Mouse (Mus musculus) mouse trophoblast stem cell (cell line): ENCODE results near the gene Rps12.
"Not testable (repeated sequence)": the region's sequence is repeated elsewhere in the genome, so short reads cannot be mapped to it uniquely, and the experiment has no call there.

Experiments
- in situ Hi-C, 2 experiments: fragments of 300-500 bp; cut with MseI, MboI; formaldehyde crosslinking; loops; 2 replicates in 1 of 2; 3 replicates in 1 of 2; pipeline ENCODE4 v1.15.1; 2025

The Rps12 gene

DNA sequence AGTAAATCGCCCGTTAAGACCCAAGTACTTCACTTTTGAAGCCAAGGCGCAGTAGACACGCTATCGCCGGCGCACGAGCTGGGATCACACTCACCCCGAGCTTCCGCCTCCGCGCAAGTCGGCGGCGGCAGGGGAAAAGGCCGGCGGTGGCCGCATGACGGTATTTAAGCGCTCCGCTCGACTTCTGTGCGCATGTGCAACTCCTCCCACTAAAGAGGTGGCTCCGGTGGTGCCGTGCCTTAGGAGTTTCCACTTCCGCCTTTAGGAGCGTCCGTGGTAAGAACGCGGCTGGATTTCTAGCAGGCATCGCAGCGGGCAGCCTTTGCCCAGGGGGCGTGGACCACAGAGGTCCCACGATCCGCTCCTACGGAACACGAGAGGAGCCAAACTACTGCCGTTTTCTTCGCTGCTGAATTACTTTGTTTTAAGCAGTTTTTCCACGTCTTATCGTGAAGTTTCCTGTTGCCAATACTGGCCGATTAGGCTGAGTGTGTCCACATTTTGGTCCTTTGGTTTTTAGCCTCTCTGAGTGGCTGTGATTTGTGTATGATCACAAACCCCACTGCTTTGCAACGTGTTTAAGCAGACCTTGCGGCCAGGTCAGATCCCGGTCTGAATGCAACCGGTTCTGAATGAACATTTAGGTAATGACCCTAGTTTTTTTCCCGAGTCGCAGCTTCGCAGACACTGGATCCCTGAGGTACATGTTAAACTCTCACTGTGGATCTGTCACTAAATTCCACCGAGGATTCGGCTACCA, at the start of gene Rps12:
Gene Rps12, minus strand, starts transcription at position 214 of the 760 bp plus-strand sequence.
- in situ Hi-C loops: no loop called here

DNA sequence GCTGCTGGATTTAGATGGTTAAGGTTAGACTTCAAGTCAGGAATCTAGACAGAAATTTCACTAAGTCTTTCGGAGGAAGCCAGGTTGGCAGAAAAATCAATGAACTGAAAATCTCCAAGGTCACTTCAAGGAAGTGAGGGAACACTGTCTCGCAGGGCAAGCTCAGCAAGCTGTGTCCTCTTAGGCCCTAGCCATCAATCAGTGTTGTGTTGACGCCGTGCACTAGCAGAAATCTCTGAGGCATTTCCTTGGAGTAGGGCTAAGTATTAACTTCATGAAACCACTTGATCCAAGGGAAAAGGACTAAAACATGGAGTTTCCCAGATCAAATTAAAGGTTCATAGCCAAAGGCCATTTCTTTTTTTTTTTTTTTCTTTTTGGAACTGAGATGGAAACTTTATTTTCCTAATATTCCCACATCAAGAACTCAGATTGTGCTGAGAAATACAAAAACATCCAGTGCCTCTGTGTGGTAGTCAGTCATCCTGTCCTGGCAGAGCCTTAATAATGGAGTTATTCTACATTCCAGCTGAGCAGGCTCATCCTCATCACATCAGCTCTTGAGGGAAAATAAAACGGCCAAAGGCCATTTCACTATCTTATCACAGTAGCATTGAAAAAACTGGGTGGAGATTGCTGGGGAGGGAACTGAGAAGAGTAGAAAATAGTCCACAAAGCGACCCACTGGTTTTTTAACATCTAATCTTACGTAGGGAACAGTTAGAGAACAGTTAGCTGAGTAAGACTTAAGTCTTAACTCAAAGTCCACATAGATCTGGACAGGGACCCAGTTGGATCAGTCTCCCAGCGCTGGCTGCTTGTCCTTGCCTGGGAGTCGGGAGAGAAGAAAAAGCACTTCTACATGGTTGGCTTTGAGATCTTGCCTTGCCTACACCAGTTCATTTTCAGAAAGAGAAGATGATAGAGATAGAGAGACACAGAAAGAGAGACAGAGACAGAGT, 49.2 kb upstream of the Rps12 start:
- in situ Hi-C loops: no loop called here

DNA sequence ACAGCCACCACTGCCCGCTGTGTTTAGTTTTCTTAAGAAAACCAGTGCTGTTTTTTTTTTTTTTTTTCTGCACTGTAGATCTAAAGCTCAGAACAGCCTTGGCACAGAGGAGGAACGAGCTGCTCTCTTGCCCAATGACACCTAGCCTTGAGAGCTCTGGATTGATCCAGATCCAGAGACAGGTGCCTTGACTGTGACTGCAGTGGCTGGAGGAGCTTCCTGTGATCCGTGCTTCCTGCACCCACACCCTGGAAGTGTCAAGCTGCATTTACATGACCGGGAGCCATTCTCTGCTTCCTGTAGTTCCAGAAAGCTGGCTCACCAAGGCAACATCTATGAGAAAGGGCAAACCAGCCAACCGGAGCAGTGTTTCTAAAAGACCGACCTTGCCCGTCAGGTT, 39.4 kb upstream of the Rps12 start:
- in situ Hi-C loops: no loop called here

DNA sequence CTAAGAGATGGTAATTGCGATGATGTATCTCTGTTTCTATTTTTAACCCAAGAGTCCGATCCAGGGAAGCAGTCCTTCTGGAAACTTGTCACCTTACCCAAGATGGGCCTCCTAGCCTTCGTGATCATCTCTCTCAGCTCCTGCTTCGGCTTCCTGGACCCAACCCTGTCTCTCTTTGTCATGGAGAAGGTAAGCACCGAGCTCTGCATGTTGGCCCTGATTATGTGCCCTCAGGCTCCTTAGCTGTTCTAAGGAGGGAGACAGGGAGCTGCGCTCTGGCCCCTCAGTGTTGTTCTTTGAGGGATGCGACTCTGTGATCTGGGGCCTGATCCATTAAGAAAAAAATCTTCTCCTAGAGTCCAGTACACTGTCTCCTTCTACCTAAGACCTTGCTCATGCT, 29.2 kb upstream of the Rps12 start:
- in situ Hi-C loops: loop anchor here (10.0 kb wide), 1 partner anchor 269 kb away; no protein-coding TSS in a partner anchor

DNA sequence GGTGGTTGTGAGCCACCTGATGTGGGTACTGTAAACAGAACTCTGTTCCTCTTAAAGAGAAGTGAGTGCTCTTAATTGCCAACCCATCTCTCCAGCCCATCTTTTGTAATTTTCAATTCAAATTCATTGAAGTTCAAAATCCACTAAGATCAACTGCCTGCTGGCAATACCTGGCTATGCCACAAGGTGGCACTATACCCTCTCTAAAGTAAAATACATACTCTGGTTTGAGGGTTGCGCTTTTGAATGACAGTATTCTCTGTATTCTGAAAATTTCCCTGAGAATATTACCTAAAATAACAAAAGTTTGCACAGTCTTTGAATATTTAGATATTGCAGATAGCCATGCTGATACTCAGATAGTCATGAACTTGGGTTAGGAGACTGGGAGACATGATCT, 28.1 kb upstream of the Rps12 start:
- in situ Hi-C loops: loop anchor here (10.0 kb wide), 1 partner anchor 270 kb away; no protein-coding TSS in a partner anchor

DNA sequence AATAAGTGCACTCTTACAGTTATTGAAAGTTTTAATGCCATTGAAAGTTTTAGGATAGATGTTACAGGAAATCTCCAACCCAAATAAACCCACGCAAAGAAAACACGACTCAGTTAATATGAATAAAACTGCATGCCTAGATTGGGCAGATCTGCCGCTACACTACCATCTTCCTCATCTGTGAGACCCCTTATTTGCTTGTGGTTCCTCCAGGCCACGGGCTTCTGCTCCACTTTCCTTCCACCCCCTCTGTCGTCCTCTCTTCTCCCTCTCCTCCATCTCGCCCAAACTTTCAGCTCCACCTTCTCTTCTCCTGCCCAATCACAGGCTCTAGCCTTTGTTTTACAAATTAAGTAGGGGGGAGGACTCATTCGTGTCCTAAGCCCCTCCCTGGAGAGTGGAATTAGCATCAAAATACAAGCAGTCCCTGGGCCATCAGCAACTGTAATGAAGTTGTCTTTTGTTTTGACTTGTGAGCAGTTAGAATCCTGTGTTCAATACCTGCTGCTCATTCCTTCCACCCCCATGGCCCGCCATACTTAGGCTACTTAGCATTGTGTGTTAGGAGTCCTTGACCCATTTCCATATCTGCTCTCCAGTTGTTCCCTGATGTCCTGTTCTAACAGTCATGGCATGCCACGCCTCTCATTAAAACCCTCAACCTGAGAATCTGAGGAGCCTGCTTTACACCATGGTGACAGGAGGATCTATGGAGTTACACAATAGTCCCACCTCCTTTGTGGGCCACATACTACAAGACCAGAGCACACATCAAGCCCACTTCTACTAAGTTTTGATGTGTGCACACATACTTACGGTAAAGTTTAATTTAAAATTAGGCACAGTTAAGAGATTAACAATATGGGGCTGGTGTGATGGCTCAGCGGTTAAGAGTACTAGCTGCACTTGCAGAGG, 26.0 kb upstream of the Rps12 start:
- in situ Hi-C loops: loop anchor here (10.0 kb wide), 1 partner anchor 272 kb away; no protein-coding TSS in a partner anchor

DNA sequence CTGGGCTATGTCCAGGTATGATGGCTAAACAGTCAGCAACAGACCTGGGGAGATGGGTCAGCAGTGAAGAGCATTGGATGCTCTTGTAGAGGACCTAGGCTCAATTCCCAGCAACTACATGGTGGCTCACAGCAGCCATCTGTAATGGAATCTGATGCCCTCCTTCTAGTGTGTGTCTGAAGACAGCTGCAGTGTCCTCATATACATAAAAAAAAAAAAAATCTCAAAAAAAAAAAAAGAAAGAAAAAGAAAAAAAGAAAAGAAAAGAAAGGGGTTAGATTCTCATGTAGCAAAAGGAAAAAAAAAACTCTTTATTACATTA, 25.3 kb upstream of the Rps12 start:
- in situ Hi-C loops: loop anchor here (10.0 kb wide), 1 partner anchor 272 kb away; no protein-coding TSS in a partner anchor

DNA sequence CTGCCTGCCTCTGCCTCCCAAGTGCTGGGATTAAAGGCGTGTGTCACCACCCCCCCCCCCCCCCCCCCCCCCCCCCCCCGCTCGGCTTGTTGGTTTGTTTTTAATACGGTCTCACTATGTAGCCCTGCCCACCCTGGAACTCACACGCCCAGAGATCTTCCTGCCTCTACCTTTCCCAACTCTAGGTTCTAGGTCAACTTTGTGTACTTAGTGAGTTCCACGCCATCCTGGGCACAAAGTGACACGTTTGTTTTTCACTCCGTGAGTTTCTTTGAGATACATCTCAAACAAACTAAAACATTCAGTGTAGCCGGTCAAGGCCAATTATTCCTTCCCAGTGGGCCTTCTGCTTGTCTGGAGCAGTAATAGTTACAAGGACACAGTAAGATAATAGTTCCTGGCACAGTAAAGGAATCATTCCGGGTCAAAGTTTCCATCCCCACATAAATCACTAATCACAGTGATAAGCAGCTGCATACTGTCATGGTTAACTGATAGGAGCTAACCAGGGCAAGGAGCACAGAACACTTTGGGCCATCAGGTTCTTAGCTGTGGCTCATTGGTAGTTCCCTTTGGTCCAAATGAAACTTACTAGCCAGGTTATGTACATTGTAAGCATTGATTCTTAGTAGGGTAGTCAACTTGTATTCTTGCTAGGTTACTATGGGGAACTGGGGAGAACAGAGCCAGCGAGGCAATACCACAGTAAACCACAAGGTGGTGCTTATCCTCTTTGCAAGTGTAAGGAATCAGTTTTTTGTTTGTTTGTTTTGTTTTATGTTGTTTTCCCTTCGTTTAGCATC, 24.8 kb upstream of the Rps12 start:
- in situ Hi-C loops: loop anchor here (10.0 kb wide), 1 partner anchor 273 kb away; no protein-coding TSS in a partner anchor

DNA sequence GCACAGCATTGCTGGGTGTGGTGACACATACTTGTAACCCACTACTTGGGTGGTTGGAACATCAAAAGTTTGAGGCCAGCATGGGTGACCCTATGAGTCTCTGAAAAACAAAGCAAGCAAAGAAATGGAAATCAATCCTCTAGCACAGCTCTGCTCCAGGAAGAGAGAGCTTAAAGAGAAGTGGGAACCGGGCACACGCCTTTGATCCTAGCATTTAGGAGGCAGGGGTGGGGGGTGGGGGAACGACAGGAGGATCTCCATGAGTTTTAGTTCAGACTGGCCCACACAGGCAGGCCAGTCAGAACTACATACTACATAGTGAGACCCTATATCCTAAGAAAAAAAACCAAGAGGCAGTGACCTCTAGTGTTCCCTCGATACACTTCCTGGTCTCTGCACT, 19.1 kb upstream of the Rps12 start:
- in situ Hi-C loops: no loop called here

DNA sequence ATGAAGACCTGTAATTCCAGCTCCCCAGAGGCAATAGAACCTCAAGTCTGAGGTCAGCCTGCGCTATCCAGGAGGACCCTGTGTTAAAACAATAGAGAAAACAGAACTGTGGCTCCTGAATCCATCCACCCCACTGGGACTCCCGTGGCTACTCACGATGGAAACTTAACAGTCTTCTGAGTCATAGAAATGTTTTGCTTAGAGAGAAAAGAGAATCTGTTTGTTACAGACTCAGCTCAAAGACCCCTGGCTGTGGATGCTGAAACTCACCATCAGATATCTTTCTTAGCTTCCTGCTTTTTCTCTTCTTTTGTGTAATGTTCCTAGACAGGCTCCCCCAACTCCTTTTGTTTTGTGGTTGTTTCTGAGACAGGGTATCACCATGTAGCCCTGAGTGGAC, 17.6 kb upstream of the Rps12 start:
- in situ Hi-C loops: no loop called here

DNA sequence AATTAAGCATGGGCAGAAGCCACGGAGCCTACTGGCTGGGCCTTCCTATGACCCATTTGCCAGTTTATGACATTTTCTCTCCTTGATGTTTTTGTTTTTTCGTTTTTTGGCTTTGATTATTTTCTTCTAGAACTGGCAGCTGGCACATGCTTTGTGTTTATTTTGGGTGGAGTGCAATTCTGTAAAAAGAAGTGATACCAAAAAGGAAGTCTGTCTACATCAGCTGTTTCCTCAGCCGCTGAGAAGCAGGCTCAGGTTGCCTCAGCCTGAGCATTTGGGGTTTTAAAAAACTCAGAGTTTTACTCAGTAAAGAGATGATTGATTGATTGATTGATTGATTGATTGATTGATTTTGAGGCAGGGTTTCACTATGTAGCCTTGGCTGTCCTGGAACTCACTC, 15.8 kb upstream of the Rps12 start:
- in situ Hi-C loops: no loop called here

DNA sequence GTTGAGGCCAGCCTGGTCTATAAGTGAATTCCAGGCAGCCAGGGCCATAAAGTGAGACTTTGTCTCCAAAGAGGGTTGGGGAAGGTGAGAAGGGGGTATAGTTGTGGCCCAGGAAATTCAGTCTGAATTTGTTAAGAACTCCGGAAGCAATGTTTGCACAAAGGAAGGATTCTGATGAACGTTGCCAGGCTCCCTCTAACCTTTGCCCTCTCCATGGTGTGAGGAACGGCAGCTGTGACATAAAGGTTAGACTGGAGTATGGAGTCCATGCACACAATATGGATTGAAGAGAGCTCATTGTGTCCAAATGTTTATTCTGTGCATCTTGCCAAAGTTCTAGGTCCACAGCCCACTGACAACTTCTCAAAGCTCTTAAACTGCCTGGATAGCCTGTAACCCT, 12.9 kb upstream of the Rps12 start:
- in situ Hi-C loops: no loop called here

DNA sequence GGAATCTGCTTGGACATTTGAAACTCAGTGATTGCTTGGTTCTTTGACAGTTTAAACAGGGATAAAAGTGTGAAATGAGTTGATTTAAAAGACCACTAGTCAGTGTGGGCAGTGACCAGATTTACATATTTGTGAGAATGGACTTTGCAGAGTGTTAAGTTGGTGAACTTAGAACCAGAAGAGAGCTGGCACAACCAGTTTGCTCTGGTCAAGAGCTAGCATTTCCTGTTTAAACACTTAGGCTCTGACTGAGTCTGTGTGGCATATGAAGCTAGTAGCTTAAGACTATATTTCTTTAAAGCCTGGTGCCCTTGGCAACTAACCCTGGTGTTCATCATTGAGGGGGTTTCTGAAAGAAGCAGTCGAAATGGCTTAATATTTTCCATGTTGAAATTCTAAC, 11.1 kb upstream of the Rps12 start:
- in situ Hi-C loops: no loop called here

DNA sequence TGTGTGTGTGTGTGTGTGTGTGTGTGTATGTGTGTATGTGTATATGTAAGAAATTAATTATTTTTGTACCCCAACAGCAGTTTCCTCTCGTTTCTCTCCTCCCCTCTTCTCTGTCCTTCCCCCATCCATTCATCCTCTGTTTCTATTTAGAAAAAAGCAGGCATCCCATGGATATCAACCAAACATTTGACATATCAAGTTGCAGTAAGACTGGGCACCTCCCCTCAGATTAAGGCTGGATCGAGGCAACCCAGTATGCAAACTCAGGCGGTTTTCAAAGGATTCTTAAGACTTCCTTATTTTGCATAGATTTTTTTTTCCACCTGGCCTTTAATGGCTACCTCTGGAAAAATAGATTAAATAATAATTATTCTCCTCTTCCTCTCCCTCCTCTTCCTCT, 10.5 kb upstream of the Rps12 start:
- in situ Hi-C loops: no loop called here

DNA sequence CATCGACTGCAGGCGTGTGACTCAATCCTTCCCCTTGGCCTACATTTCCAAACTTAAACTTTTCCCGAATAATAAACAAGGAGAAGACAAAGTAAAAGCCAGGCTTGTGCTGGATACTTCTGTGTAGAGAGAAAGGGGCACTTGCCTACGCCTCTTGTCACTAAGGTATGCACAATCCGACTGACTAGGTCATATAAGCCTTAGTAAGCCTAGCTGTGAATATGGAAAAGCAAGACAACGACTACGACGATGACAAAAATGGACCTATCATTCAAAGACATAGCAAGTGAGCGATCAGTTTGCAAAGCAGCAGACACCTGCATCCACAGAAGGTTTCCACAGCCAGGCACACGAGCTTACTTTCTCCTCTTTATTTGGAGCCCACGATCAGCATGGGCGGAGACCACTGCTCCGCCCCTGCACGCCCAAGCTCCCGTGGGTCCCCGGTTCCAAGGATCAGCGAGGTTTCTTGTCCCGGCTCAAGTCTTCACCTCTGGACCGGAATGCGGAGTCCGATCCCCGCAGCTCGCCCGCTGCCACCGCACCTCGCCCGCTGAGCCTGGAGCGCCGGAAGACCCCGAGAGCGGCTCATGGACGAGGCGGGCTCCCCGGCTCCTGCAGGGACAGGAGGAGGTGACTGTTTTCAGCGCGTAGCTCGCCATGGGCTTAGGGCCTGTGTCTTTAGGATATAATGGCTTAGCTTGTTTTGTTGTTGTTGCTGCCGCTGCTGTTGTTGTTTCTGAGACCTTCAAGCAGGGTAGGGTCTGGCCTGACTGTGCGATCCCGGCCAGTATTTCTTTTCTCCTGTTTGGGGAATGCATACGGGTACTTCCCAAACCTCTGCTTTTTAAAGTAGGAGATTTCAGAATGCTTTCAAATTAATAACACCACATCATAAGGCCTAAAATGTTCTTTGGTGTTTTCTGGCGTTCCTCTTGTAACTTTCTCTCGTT, 9.8 kb upstream of the Rps12 start, which contains the start of gene Slc18b1:
Gene Slc18b1, plus strand, starts transcription at position 436 of the 953 bp plus-strand sequence.
- in situ Hi-C loops: no loop called here

DNA sequence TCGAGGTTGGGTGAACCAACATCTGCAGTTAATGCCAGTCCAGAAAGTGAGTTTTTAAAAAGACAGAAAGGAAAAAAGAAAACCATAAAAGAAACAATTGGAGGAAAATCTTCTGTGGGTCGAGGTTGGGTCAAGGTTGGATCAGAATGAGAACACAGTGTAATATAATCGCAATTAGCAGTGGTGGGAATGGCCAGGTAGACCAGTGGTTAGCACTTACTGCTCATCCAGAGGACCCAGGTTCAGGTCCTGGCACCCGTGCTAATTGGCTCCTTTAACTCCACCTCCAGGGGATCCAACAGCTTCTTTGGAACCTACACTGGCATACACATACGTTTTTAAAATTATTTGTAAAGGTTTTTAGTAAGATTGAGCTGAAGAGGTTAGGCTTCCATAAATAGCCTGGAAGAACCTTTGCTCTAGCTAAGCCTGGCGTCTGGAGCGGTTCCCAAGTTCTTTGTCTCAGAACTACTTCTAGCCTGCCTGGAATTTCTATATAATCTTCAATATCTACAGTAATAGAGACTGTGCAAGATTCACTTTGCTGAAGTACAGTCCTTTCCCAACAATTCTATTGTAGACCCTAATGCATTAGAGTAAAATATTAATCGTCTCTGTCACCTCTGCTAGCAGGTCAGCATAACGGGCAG, 8.9 kb upstream of the Rps12 start:
- in situ Hi-C loops: no loop called here

DNA sequence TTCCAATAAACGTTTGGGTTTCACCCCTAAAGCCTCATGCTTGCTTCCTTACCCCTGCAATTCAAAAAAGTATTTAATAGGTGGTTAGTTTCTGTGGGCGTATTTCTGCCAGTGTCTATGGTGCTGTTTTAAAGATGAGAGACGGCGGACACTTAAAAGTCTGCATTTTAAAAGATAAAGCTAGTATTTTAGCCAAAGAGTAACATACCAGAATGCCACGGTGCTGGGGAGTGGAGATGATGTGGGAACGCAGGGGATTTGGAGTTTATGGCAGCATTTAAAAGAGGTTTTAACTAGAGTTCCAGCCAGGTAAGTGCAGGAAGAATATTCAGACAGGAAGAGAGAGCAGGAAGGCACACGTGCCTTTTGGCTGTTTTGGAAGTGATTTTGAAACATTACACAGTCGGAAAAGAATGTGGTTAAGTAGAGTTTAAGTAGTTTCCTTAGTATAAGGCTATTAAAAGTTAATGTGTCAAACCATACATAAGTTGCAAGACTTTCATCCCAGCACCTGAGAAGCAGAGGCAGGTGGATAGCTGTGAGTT, 1.1 kb upstream of the Rps12 start:
- in situ Hi-C loops: no loop called here

DNA sequence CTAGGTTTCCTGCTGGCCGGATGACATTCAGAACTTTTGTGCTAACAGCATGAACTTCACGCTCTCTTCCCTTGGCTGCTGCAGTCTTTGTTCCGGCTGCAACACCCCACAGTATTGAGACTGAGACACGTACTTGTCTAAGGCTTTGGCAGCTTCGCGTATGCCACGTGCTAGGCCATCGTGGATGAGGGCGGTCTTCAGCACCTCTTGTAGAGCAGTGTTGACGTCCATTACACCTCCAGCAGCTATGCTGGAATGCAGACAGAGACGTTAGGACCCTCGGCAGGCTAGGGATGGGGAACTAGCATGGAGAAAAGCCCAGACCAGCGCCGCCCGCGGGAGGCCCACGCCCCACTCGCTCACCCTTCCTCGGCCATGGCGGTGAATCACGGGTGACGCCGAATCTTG, 440 bp downstream of the Rps12 start:
- in situ Hi-C loops: not testable (repeated sequence)

DNA sequence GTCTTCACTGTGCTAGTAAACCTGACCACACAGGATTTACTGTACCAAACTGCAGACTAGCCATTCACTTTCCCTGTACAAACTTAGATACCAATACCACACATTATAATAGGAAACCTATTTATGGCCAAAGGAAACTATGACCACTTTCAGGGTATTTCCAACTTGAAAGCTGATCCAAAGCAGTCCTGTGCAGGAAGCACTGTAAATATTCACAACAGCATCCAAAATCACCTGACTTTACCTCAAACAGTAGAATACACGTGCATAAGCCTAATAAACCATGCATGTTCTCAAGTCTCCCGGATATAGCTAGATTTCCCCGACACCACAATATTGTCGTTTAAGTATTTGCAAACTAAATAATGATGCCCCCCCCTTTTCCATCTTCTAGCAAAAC, 1.0 kb downstream of the Rps12 start:
- in situ Hi-C loops: no loop called here
